Mouse (Mus musculus) forebrain, embryonic 14.5 days (tissue): Measurements from ENCODE around the gene Rpl3. TPM values are rescaled to one million over a fixed set of nuclear protein-coding genes. Genes with fewer than 3 reads are reported as not detected.

Experiments used
- ATAC-seq: fragments of 200-750 bp; cut with Nextera tagmentation; 2 replicates; pipeline ENCODE4 v1.8.0; 2017; ENCODE audit warnings: mild to moderate bottlenecking, moderate library complexity
- DNase-seq: peaks from one replicate; pipeline ENCODE4 v3.0.0-alpha.2; 2015; ENCODE audit warnings: low spot score
- H3K27ac ChIP-seq: fragments of 300-500 bp; sonication (generic); 2 replicates; pipeline ENCODE4 v1.5.1; 2014; ENCODE audit warnings: low read depth, mild to moderate bottlenecking, control low read depth, low read length, moderate library complexity
- H3K27me3 ChIP-seq: fragments of 300-500 bp; sonication (generic); replicated peaks from 2 replicates; pipeline ENCODE4 v1.6.1; 2014; ENCODE audit warnings: low read length, control low read depth, mixed read lengths; ENCODE audit not compliant: control insufficient read depth, insufficient read depth
- H3K36me3 ChIP-seq: fragments of 300-500 bp; sonication (generic); 2 replicates; pipeline ENCODE4 v1.6.1; 2014; ENCODE audit warnings: low read length, control low read depth; ENCODE audit not compliant: control insufficient read depth, insufficient read depth
- H3K4me1 ChIP-seq: fragments of 300-500 bp; sonication (generic); 2 replicates; pipeline ENCODE4 v1.6.1; 2014; ENCODE audit warnings: antibody characterized with exemption, low read length, control low read depth; ENCODE audit not compliant: control insufficient read depth, insufficient read depth
- H3K4me2 ChIP-seq: fragments of 300-500 bp; sonication (generic); 2 replicates; pipeline ENCODE4 v1.6.1; 2014; ENCODE audit warnings: mild to moderate bottlenecking, control low read depth, low read length
- H3K4me3 ChIP-seq: fragments of 300-500 bp; sonication (generic); 2 replicates; pipeline ENCODE4 v1.5.1; 2014; ENCODE audit warnings: low read depth, low read length, control low read depth
- H3K9ac ChIP-seq: fragments of 300-500 bp; sonication (generic); 2 replicates; pipeline ENCODE4 v1.6.1; 2014; ENCODE audit warnings: mild to moderate bottlenecking, low read length, control low read depth, moderate library complexity
- H3K9me3 ChIP-seq: fragments of 300-500 bp; sonication (generic); replicated peaks from 2 replicates; pipeline ENCODE4 v1.6.1; 2016; ENCODE audit warnings: low read length, control low read depth, mixed read lengths; ENCODE audit not compliant: control insufficient read depth
- WGBS: fragments of 180-500 bp; shearing (Covaris S2); extraction: QIAGEN DNeasy Blood & Tissue Kit; methylation state at CpG from one replicate; pipeline ENCODE4 v1.1.7; 2014; 5-methylcytosine and 5-hydroxymethylcytosine counted together
- polyA plus RNA-seq: library from polyadenylated mRNA; unstranded; fragments of >200 nt; fragmentation: Nextera tagmentation; extraction: Ambion mirVana; gene quantifications from 2 replicates; pipeline ENCODE4 v1.2.1, GENCODE M21; 2014

Rpl3 gene
- polyA plus RNA-seq, 1 experiment from 2014 or later: 902 TPM

DNA sequence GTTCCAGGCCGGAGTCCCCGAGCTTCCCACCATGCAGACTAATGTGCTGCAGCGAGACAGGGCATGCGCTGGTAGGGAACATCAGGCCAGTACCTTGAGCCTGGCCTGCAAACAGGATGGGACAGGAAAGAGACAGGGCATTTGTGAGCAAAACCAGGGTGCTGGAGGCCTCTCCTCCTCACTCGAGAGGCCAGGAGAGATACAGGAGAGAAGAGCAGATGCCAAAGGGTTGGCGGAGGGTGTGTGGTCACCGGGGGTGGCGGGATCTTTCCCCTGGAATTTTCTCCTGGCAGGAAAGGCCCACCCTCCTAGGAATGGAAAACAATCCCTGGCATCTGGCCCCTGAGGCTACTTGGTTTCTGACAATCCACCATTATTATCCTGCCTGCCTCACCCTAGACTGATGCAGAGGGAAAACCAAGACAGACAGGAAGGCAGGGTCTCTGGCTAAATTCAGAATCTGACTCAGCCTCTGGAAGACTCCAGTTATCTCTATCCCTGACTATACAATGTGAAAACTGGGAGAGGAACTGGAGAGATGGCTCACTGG, 21.5 kb downstream of the Rpl3 start:
- DNase-seq (no peak), ATAC-seq (no peak)
- Histone ChIP-seq H3K4me2 (no peak overlapping the region), H3K4me1 (no peaks in the 10 kb centered on the region), H3K27me3 (no peaks in the 10 kb centered on the region), H3K36me3 (no peaks in the 10 kb centered on the region), H3K9ac (no peak overlapping the region), H3K4me3 (no peak overlapping the region), H3K27ac (no peak overlapping the region), H3K9me3 (no peaks in the 10 kb centered on the region)
- WGBS: 65% methylated on average over 8 of the region's 8 CpGs

DNA sequence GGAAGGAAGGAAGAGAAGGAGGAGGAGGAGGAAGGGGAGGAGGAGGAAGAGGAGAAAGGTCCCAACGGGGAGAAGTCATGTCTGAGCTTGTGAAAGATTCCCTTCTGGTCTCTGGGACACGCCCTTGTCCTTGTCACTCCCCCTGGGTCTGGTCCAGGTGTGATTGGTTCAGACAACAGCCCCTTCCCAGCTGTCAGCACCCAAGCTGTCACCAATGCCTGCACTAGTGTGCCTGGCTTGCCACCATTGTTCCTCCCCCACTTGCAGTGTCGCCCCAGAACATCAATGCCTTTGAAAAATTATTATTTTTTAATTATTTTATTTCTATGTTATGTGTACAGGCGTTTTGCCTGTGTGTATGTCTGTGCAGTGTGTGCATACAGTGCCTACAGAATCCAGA, 22.5 kb downstream of the Rpl3 start:
- WGBS: 39% methylated on average over 4 of the region's 4 CpGs
- DNase-seq (no peak), ATAC-seq (no peak)

GRCm38 (mm10) chr15:80066538-80066937, 25.1 kb downstream of the Rpl3 start:
- no peak for ATAC-seq
- 66% methylated on average over 3 of the region's 3 CpGs for WGBS
- no peak for DNase-seq
- H3K4me2 ChIP-seq: no peak overlapping the region
- H3K9me3 ChIP-seq: no peaks in the 10 kb centered on the region
- no peak overlapping the region for H3K4me3 ChIP-seq
- H3K36me3 ChIP-seq: no peaks in the 10 kb centered on the region
- no peaks in the 10 kb centered on the region for H3K27me3 ChIP-seq
- H3K27ac ChIP-seq: no peak overlapping the region
- H3K4me1 ChIP-seq: no peaks in the 10 kb centered on the region
- H3K9ac ChIP-seq: no peak overlapping the region

More for the DNA sequence above, 22.5 kb downstream of the Rpl3 start:
- no peaks in the 10 kb centered on the region for H3K27me3 ChIP-seq
- H3K27ac ChIP-seq: no peak overlapping the region
- H3K9ac ChIP-seq: no peak overlapping the region
- no peak overlapping the region for H3K4me2 ChIP-seq
- H3K36me3 ChIP-seq: no peaks in the 10 kb centered on the region
- H3K4me1 ChIP-seq: no peaks in the 10 kb centered on the region
- no peak overlapping the region for H3K4me3 ChIP-seq
- no peaks in the 10 kb centered on the region for H3K9me3 ChIP-seq

GRCm38 (mm10) chr15:80065414-80065813, 26.3 kb downstream of the Rpl3 start:
- H3K36me3 ChIP-seq: no peaks in the 10 kb centered on the region
- no peaks in the 10 kb centered on the region for H3K27me3 ChIP-seq
- ATAC-seq (no peak), DNase-seq (no peak)
- H3K4me3 ChIP-seq: no peak overlapping the region
- H3K27ac ChIP-seq: no peak overlapping the region
- no peaks in the 10 kb centered on the region for H3K4me1 ChIP-seq
- 13% methylated on average over 13 of the region's 13 CpGs for WGBS
- H3K9ac ChIP-seq: no peak overlapping the region
- H3K4me2 ChIP-seq: no peak overlapping the region
- H3K9me3 ChIP-seq: no peaks in the 10 kb centered on the region

GRCm38 (mm10) chr15:80064965-80065364, 26.7 kb downstream of the Rpl3 start:
- H3K36me3 ChIP-seq: no peaks in the 10 kb centered on the region
- no peak overlapping the region for H3K9ac ChIP-seq
- DNase-seq: no peak
- no peak for ATAC-seq
- H3K9me3 ChIP-seq: no peaks in the 10 kb centered on the region
- H3K27ac ChIP-seq: no peak overlapping the region
- no peaks in the 10 kb centered on the region for H3K27me3 ChIP-seq
- H3K4me1 ChIP-seq: no peaks in the 10 kb centered on the region
- no peak overlapping the region for H3K4me3 ChIP-seq
- 75% methylated on average over 5 of the region's 5 CpGs for WGBS
- no peak overlapping the region for H3K4me2 ChIP-seq

DNA sequence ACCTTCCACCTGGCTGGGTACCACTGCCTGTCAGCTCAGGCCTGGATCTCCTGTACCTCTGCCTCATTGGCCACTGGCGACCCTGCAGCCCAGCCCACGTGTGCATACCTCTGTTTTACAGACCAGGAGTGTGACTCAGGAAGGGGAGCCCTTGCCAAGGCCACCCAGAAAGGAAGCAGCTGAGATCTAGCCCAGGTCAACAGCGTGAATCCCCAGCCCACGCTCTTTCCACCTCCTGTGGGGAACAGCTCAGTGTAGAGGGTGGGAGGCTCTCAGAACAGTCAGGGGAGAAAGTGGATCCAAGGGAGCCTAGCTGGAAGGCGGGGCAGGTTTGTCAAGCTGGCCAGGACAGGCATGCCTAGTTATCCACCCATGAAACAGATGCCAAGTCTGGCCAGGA, 28.8 kb downstream of the Rpl3 start:
- Histone ChIP-seq H3K4me2 (no peak overlapping the region), H3K9me3 (no peaks in the 10 kb centered on the region), H3K27ac (no peak overlapping the region), H3K36me3 (no peaks in the 10 kb centered on the region), H3K9ac (no peak overlapping the region), H3K4me1 (no peaks in the 10 kb centered on the region), H3K27me3 (no peaks in the 10 kb centered on the region), H3K4me3 (no peak overlapping the region)
- 43% methylated on average over 5 of the region's 5 CpGs for WGBS
- DNase-seq: no peak
- ATAC-seq: no peak

GRCm38 (mm10) chr15:80062339-80062738, 29.3 kb downstream of the Rpl3 start:
- no peak overlapping the region for H3K27ac ChIP-seq
- no peak overlapping the region for H3K4me3 ChIP-seq
- 72% methylated on average over 7 of the region's 9 CpGs for WGBS
- H3K9me3 ChIP-seq: no peaks in the 10 kb centered on the region
- no peak overlapping the region for H3K4me2 ChIP-seq
- DNase-seq (no peak), ATAC-seq (no peak)
- no peaks in the 10 kb centered on the region for H3K36me3 ChIP-seq
- no peak overlapping the region for H3K9ac ChIP-seq
- no peaks in the 10 kb centered on the region for H3K4me1 ChIP-seq
- no peaks in the 10 kb centered on the region for H3K27me3 ChIP-seq

DNA sequence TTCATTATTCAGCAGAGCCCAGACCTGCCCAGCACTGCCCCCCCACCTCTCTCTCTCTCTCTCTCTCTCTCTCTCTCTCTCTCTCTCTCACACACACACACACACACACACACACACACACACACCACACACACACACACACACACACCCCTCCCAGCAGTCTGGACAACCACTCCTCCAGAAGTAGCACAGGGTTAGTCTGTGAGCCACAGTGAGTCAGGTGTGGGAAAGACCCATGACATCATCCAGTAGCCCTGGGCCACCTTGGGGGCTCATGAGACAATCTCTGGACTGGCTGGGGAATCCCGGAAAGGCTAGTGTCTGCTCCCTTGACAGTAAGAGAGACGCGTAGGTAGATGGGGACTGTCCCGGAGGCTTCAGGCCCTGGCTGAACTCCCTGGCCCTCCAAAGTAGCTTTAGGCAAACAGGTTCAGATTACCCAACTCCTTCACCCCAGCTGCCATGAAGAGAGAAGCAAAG, 30.6 kb downstream of the Rpl3 start:
- WGBS: 87% methylated on average over 4 of the region's 4 CpGs
- Histone ChIP-seq H3K27ac (no peak overlapping the region), H3K9me3 (no peaks in the 10 kb centered on the region), H3K9ac (no peak overlapping the region), H3K27me3 (no peaks in the 10 kb centered on the region), H3K4me1 (no peaks in the 10 kb centered on the region), H3K36me3 (no peaks in the 10 kb centered on the region), H3K4me2 (no peak overlapping the region), H3K4me3 (no peak overlapping the region)
- DNase-seq: no peak
- ATAC-seq: no peak

DNA sequence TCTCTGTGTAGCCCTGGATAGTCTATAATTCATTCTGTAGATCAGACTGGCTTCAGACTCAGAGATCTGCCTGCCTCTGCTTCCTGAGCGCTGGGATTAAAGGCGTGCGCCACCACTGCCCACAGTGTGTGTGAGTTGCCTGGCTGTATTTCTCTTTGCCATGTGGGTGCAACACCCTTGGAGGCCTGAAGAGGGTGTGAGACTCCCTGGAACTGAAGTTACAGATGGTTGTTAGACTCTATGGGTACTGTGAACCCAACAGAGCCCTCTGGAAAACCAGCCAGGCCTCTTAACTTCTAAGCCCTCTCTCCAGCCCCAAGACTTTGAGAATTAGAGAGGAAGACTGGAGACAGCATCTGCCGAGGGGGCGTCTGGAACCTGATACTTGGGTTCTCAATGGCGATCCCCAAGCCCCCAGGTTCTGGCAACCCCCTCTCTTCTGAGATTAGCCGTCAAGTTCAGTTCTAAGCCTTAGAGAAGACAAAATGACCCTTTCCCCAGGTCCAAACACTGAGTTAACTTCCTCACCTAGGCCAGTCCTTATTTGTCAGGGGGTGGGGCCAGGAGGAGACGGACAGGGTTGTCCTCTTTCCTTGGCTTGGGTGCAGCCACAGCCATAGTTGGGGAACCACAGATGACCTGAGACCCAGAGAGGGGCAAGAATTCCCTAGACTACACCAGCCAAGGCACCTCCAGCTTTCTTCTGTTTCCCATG, 31.2 kb downstream of the Rpl3 start:
- no peaks in the 10 kb centered on the region for H3K27me3 ChIP-seq
- no peak overlapping the region for H3K27ac ChIP-seq
- no peak overlapping the region for H3K4me2 ChIP-seq
- 95% methylated on average over 8 of the region's 8 CpGs for WGBS
- no peaks in the 10 kb centered on the region for H3K36me3 ChIP-seq
- H3K4me1 ChIP-seq: no peaks in the 10 kb centered on the region
- ATAC-seq (no peak), DNase-seq (no peak)
- H3K9ac ChIP-seq: no peak overlapping the region
- H3K9me3 ChIP-seq: no peaks in the 10 kb centered on the region
- H3K4me3 ChIP-seq: no peak overlapping the region
